ENCODE assay signal across 25 mouse cellular contexts in the genomic region with DNA sequence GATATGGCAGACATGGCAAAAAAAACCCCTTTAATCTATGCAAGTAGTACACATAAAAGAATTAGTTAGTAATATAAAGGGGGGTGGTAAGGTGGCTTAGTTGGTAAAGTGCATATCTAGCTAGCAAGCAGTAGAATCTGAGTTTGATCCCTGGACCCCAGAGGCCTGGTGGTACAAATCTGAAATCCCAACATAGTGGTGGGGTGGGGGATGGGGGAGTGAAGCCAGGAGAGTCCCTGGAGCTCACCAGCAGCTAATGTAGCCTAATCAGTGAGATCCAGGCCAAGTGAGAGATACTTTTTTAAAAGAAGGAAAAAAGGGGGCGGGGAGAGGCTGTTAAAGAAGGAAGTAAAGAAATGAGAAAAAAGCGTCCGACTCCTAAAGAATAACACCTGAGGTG. TPM values are rescaled to one million over a fixed set of nuclear protein-coding genes. Genes with fewer than 3 reads are reported as not detected.
DNase-seq lines count a peak whose midpoint lies in the region; ATAC-seq lines count a peak whose summit lies in the region.
"Had no signal": no experiment of that assay in that cellular context is flagged by ENCODE, and none has a peak within 500 bp of the region (broad histone marks: within the 10 kb centered on the region; RNA-seq: fewer than 3 reads in every experiment).

No protein-coding gene starts in this region.

- WGBS in liver, embryonic 16.5 days (ENCODE audit: insufficient replicate concordance): 29% methylated on average over 3 of the region's 3 CpGs
- WGBS in hindbrain, embryonic 14.5 days: 90% methylated on average over 3 of the region's 3 CpGs

- peak overlapping the region; percentile 60 for H3K4me2 ChIP-seq in liver, embryonic 16.5 days (ENCODE audit: low read depth, low read length)
- no peak overlapping the region for H3K4me2 ChIP-seq in hindbrain, embryonic 14.5 days (replicated peaks)
- H3K4me2 ChIP-seq: forebrain, embryonic 12.5 days; hindbrain, embryonic 13.5 days; limb, embryonic 15.5 days; neural tube, embryonic 13.5 days had no signal

- H3K36me3 ChIP-seq in megakaryocyte, embryonic 14.5 days (replicated peaks; ENCODE audit: low read length): peaks cover 5% of the 10 kb centered on the region
- H3K36me3 ChIP-seq in liver, embryonic 16.5 days (ENCODE audit: control insufficient read depth, insufficient read depth): no peaks in the 10 kb centered on the region
- no peaks in the 10 kb centered on the region for H3K36me3 ChIP-seq in hindbrain, embryonic 14.5 days (replicated peaks; ENCODE audit: control insufficient read depth, insufficient read depth)
- H3K36me3 ChIP-seq: embryonic facial prominence, embryonic 10.5 days; forebrain, embryonic 12.5 days; hindbrain, embryonic 13.5 days; limb, embryonic 15.5 days; neural tube, embryonic 13.5 days had no signal

- H3K27me3 ChIP-seq in megakaryocyte, embryonic 14.5 days (replicated peaks): no peaks in the 10 kb centered on the region
- H3K27me3 ChIP-seq in liver, embryonic 16.5 days (ENCODE audit: control insufficient read depth, insufficient read depth, low read depth, low read length): no peaks in the 10 kb centered on the region
- H3K27me3 ChIP-seq in hindbrain, embryonic 14.5 days (ENCODE audit: control insufficient read depth, insufficient read depth, low read length): no peaks in the 10 kb centered on the region
- H3K27me3 ChIP-seq: forebrain, embryonic 12.5 days; hindbrain, embryonic 13.5 days; limb, embryonic 15.5 days; neural tube, embryonic 13.5 days had no signal

- H3K4me3 ChIP-seq in megakaryocyte, embryonic 14.5 days (replicated peaks): peak overlapping the region; percentile 33
- peak overlapping the region; percentile 59 for H3K4me3 ChIP-seq in liver, embryonic 16.5 days (ENCODE audit: low read depth, low read length)
- H3K4me3 ChIP-seq in hindbrain, embryonic 14.5 days (replicated peaks; ENCODE audit: low read length): no peak overlapping the region
- H3K4me3 ChIP-seq: embryonic facial prominence, embryonic 10.5 days; forebrain, embryonic 12.5 days; hindbrain, embryonic 13.5 days; limb, embryonic 15.5 days; myocyte; neural tube, embryonic 13.5 days had no signal

- peak; percentile 80 for DNase-seq in liver
- no peak for DNase-seq in embryo, embryonic 10 days (ENCODE audit: low spot score)
- DNase-seq in hindbrain, embryonic 14.5 days (ENCODE audit: low spot score): no peak
- no peak for DNase-seq in lung, postnatal 14 days
- DNase-seq: adrenal gland, postnatal 25 days; B cell, adult 2 months; cerebellum, adult 11 months; cerebellum, adult 9-11 months; gastrocnemius, postnatal 25 days; kidney, adult 8-10 months; kidney, postnatal 10 days; left cerebral cortex, postnatal 4 days; retina, postnatal 1 day; right cerebral cortex, postnatal 25 days; spleen, adult 18-20 months had no signal

- H3K9me3 ChIP-seq in megakaryocyte, embryonic 14.5 days: no peaks in the 10 kb centered on the region
- no peaks in the 10 kb centered on the region for H3K9me3 ChIP-seq in liver, embryonic 16.5 days (replicated peaks; ENCODE audit: control insufficient read depth, low read length)
- H3K9me3 ChIP-seq in hindbrain, embryonic 14.5 days (ENCODE audit: control insufficient read depth, low read length): no peaks in the 10 kb centered on the region
- H3K9me3 ChIP-seq: embryonic facial prominence, embryonic 10.5 days; forebrain, embryonic 12.5 days; hindbrain, embryonic 13.5 days; limb, embryonic 15.5 days had no signal

- ATAC-seq in megakaryocyte, adult 5-6 weeks (ENCODE audit: poor library complexity, severe bottlenecking): no peak
- ATAC-seq in liver, embryonic 16.5 days (ENCODE audit: low read depth): peak; percentile 70
- ATAC-seq in hindbrain, embryonic 14.5 days (ENCODE audit: low FRiP score): no peak
- ATAC-seq: midbrain, embryonic 16.5 days had no signal

- H3K9ac ChIP-seq in liver, embryonic 16.5 days (ENCODE audit: low read depth, low read length): peak overlapping the region; percentile 67
- no peak overlapping the region for H3K9ac ChIP-seq in hindbrain, embryonic 14.5 days
- H3K9ac ChIP-seq: forebrain, embryonic 12.5 days; hindbrain, embryonic 13.5 days; limb, embryonic 15.5 days; neural tube, embryonic 13.5 days had no signal

- H3K4me1 ChIP-seq in megakaryocyte, embryonic 14.5 days: peaks cover 77% of the 10 kb centered on the region
- peaks cover 30% of the 10 kb centered on the region for H3K4me1 ChIP-seq in liver, embryonic 16.5 days (ENCODE audit: control insufficient read depth, low read depth, low read length)
- no peaks in the 10 kb centered on the region for H3K4me1 ChIP-seq in hindbrain, embryonic 14.5 days (replicated peaks; ENCODE audit: control insufficient read depth, insufficient read depth, low read length)
- H3K4me1 ChIP-seq: embryonic facial prominence, embryonic 10.5 days; forebrain, embryonic 12.5 days; hindbrain, embryonic 13.5 days; limb, embryonic 15.5 days; neural tube, embryonic 13.5 days had no signal

- peak overlapping the region; percentile 97 for H3K27ac ChIP-seq in liver, embryonic 16.5 days (ENCODE audit: low read length)
- H3K27ac ChIP-seq in hindbrain, embryonic 14.5 days: no peak overlapping the region
- H3K27ac ChIP-seq: embryonic facial prominence, embryonic 10.5 days; forebrain, embryonic 12.5 days; hindbrain, embryonic 13.5 days; limb, embryonic 15.5 days; neural tube, embryonic 13.5 days had no signal

RNA-seq across cellular contexts. Expression of a gene that starts 21.8 kb away (rescaled TPM):
- polyA plus RNA-seq in megakaryocyte, embryonic 14.5 days (2012; ENCODE audit: insufficient read depth, low replicate concordance): 0.77 and 2.0 TPM in 2 replicates
- 47.5 and 49.2 TPM in 2 replicates for total RNA-seq in megakaryocyte, adult 5-6 weeks (2015)
- 89.7 and 96.1 TPM in 2 replicates for total RNA-seq in megakaryocyte, adult 5-6 weeks (2017)
- polyA plus RNA-seq in liver, embryonic 16.5 days (2015; fragmentation: Nextera tagmentation; extraction: Ambion mirVana): 23.6 and 24.6 TPM in 2 replicates
- polyA plus RNA-seq in hindbrain, embryonic 14.5 days (2014; fragmentation: Nextera tagmentation; extraction: Ambion mirVana): 42.9 and 44.3 TPM in 2 replicates
